Mouse (Mus musculus) spleen, postnatal 4 days (tissue): ENCODE measurements around the gene Bcorl1.

Experiments
- DNase-seq, 2 experiments: peaks; one replicate each; pipeline ENCODE4 v3.0.0; 2022; ENCODE audit warnings: low spot score in 2 of 2

The Bcorl1 gene

GRCm38 (mm10) chrX:48441954-48442353, 100.8 kb downstream of the Bcorl1 start:
- DNase-seq: no peak

- no peak for DNase-seq
Observed at GRCm38 (mm10) chrX:48444677-48445076, 103.5 kb downstream of the Bcorl1 start.

GRCm38 (mm10) chrX:48449646-48450045, 108.5 kb downstream of the Bcorl1 start:
- no peak for DNase-seq

GRCm38 (mm10) chrX:48452231-48452890, 111.2 kb downstream of the Bcorl1 start:
- DNase-seq: peak in 1 of 2 experiments; percentile 18

- DNase-seq: peak; percentile 38 to 74
Observed at GRCm38 (mm10) chrX:48452931-48453673, 111.9 kb downstream of the Bcorl1 start.

- DNase-seq: peak; percentile 74 to 87
Observed at GRCm38 (mm10) chrX:48453736-48454494, 112.8 kb downstream of the Bcorl1 start.

GRCm38 (mm10) chrX:48454495-48454878, 113.3 kb downstream of the Bcorl1 start:
- no peak for DNase-seq

- peak in 1 of 2 experiments; percentile 15 for DNase-seq
Observed at GRCm38 (mm10) chrX:48455018-48455417, 113.9 kb downstream of the Bcorl1 start.

GRCm38 (mm10) chrX:48456956-48457355, 115.8 kb downstream of the Bcorl1 start:
- no peak for DNase-seq
